ENCODE assay signal across 10 mouse cellular contexts in genomic region chr3:142043463-142043862, GRCm38 (mm10).
DNase-seq lines count a peak whose midpoint lies in the region; ATAC-seq and TF ChIP-seq lines count a peak whose summit lies in the region.
"Had no signal": no experiment of that assay in that cellular context is flagged by ENCODE, and none has a peak within 500 bp of the region (broad histone marks: within the 10 kb centered on the region; RNA-seq: fewer than 3 reads in every experiment).

No protein-coding gene starts in this region.

- H3K27ac ChIP-seq in liver, embryonic 14.5 days: no peak overlapping the region
- no peak overlapping the region for H3K27ac ChIP-seq in liver, embryonic 12.5 days

- peak; percentile 35; the same call in 1 of the 2 replicates for TF ChIP-seq CTCF in liver, embryonic 14.5 days (IDR thresholded peaks at IDR 0.05; ENCODE audit: low read depth)
- TF ChIP-seq CTCF in G1E (IDR thresholded peaks at IDR 0.05; ENCODE audit: low read depth, low read length): peak; percentile 22; the same call in 1 of the 2 replicates

- no peak for DNase-seq in frontal cortex, postnatal 10 days (ENCODE audit: low spot score in 2 of 2)
- no peak for DNase-seq in liver, embryonic 14.5 days (ENCODE audit: low read depth in 3 of 3, low spot score in 3 of 3)
- DNase-seq in G1E (ENCODE audit: low spot score): no peak
- no peak for DNase-seq in testis, postnatal 10 days (ENCODE audit: low spot score)
- DNase-seq in spleen, postnatal 4 days (ENCODE audit: low spot score in 2 of 2): no peak
- DNase-seq: right cerebral cortex, postnatal 14 days; thymus, postnatal 4 days had no signal

- H3K4me2 ChIP-seq in liver, embryonic 14.5 days (ENCODE audit: low read depth): no peak overlapping the region
- H3K4me2 ChIP-seq in liver, embryonic 12.5 days: no peak overlapping the region

- H3K27me3 ChIP-seq in liver, embryonic 14.5 days (ENCODE audit: control insufficient read depth, insufficient read depth, low read length): no peaks in the 10 kb centered on the region
- H3K27me3 ChIP-seq in liver, embryonic 12.5 days (replicated peaks): no peaks in the 10 kb centered on the region
- H3K27me3 ChIP-seq in G1E (ENCODE audit: insufficient read depth, low read length): no peaks in the 10 kb centered on the region

- no peaks in the 10 kb centered on the region for H3K4me1 ChIP-seq in liver, embryonic 14.5 days (replicated peaks; ENCODE audit: control insufficient read depth in 2 of 2, insufficient read depth in 2 of 2, low read length in 1 of 2)
- H3K4me1 ChIP-seq in liver, embryonic 12.5 days: no peaks in the 10 kb centered on the region
- no peaks in the 10 kb centered on the region for H3K4me1 ChIP-seq in G1E (ENCODE audit: insufficient read depth, low read depth, low read length)

- no peak overlapping the region for H3K4me3 ChIP-seq in liver, embryonic 14.5 days (ENCODE audit: insufficient read depth in 1 of 2, low read depth in 2 of 2, low read length in 2 of 2)
- no peak overlapping the region for H3K4me3 ChIP-seq in liver, embryonic 12.5 days
- H3K4me3 ChIP-seq in G1E (ENCODE audit: low read depth, low read length): no peak overlapping the region

- peak; percentile 64 for ATAC-seq in frontal cortex, adult (ENCODE audit: low TSS enrichment)
- ATAC-seq in liver, embryonic 14.5 days (ENCODE audit: insufficient read depth): no peak
- no peak for ATAC-seq in liver, embryonic 12.5 days
- no peak for ATAC-seq in G1E (ENCODE audit: extremely low read depth, insufficient number of reproducible peaks, low FRiP score, poor library complexity, severe bottlenecking)
- 0 out of 2 replicates have a peak, but pooled peaks have one; percentile 48 for ATAC-seq in granulocyte monocyte progenitor cell, adult 5-6 weeks (replicated peaks; ENCODE audit: poor library complexity, severe bottlenecking)

- H3K36me3 ChIP-seq in liver, embryonic 14.5 days (replicated peaks; ENCODE audit: control insufficient read depth, insufficient read depth, low read depth): no peaks in the 10 kb centered on the region
- H3K36me3 ChIP-seq in liver, embryonic 12.5 days: no peaks in the 10 kb centered on the region
- H3K36me3 ChIP-seq in G1E (replicated peaks): no peaks in the 10 kb centered on the region

- WGBS in liver, embryonic 14.5 days (ENCODE audit: insufficient replicate concordance): 28% methylated on average over 2 of the region's 2 CpGs
- 39% methylated on average over 2 of the region's 2 CpGs for WGBS in liver, embryonic 12.5 days (ENCODE audit: insufficient replicate concordance)

- no peak overlapping the region for H3K9ac ChIP-seq in liver, embryonic 14.5 days (replicated peaks)
- no peak overlapping the region for H3K9ac ChIP-seq in liver, embryonic 12.5 days

- no peaks in the 10 kb centered on the region for H3K9me3 ChIP-seq in liver, embryonic 14.5 days (ENCODE audit: control insufficient read depth, low read length)
- H3K9me3 ChIP-seq in liver, embryonic 12.5 days (replicated peaks): no peaks in the 10 kb centered on the region
- no peaks in the 10 kb centered on the region for H3K9me3 ChIP-seq in G1E (replicated peaks)

- TF ChIP-seq EP300 in liver, embryonic 14.5 days (IDR thresholded peaks at IDR 0.05; ENCODE audit: low read depth): no peak

Comparison
In these comparisons a context has a peak if more than half of its experiments do, and no peak if none do; other contexts are left out.
1. ATAC-seq: peak in frontal cortex, adult (single experiment) and granulocyte monocyte progenitor cell, adult 5-6 weeks (single experiment); none in liver, embryonic 14.5 days (single experiment), liver, embryonic 12.5 days (single experiment) and G1E (single experiment).